Mouse (Mus musculus) lung, adult 2 months (tissue): ENCODE data around the gene Srrm4.

Source experiments
- CTCF ChIP-seq: fragments of 200-500 bp; IDR thresholded peaks from 2 replicates; pipeline ENCODE4 v1.5.1; 2011; ENCODE audit warnings: mild to moderate bottlenecking, low read length, control low read depth; ENCODE audit not compliant: insufficient read depth
- POLR2A ChIP-seq: fragments of 200-500 bp; IDR thresholded peaks from 2 replicates; pipeline ENCODE4 v1.6.1; 2011; ENCODE audit warnings: low read depth, mild to moderate bottlenecking, control low read depth, low read length, borderline replicate concordance; ENCODE audit errors: extremely low read depth

GRCm38 (mm10) chr5:116446552-116446951 lies 145.1 kb downstream of the Srrm4 start:
- TF ChIP-seq CTCF (no peak), POLR2A (no peak)
